Mouse (Mus musculus) olfactory bulb, adult 2 months (tissue): ENCODE measurements around the gene Tsc22d1.

Experiments used
- CTCF ChIP-seq: fragments of 200-500 bp; IDR thresholded peaks from 2 replicates; pipeline ENCODE4 v1.5.1; 2012; ENCODE audit warnings: low read depth, mild to moderate bottlenecking, low read length, moderate library complexity; ENCODE audit not compliant: insufficient read depth
- POLR2A ChIP-seq: fragments of 200-500 bp; IDR thresholded peaks from 2 replicates; pipeline ENCODE4 v1.6.1; 2012; ENCODE audit warnings: mild to moderate bottlenecking, low read depth, low read length, moderate library complexity; ENCODE audit not compliant: insufficient read depth

- TF ChIP-seq CTCF = no peak
- no peak for TF ChIP-seq POLR2A
Observed at GRCm38 (mm10) chr14:76505101-76505438, 90.3 kb downstream of the Tsc22d1 start.
